Mouse (Mus musculus) myocyte (in vitro differentiated cells): ENCODE measurements at regions not wholly inside any gene's neighbourhood (a gene's known extent, or its start where the extent isn't known, plus 50 kb on each side); places are given as distances from the start of the nearest gene placed in this dataset.

Experiments used
- H3K27me3 ChIP-seq: one replicate; pipeline ENCODE4 v1.6.1; 2011; ENCODE audit not compliant: control insufficient read depth, insufficient read depth, insufficient read length
- H3K36me3 ChIP-seq: one replicate; pipeline ENCODE4 v1.6.1; 2011; ENCODE audit not compliant: control insufficient read depth, insufficient read depth
- H3K4me2 ChIP-seq: one replicate; pipeline ENCODE4 v1.6.1; 2011; ENCODE audit warnings: low read depth, control low read depth
- H3K4me3 ChIP-seq: one replicate; pipeline ENCODE4 v1.5.1; 2011; ENCODE audit warnings: mild to moderate bottlenecking, control low read depth, moderate library complexity
- H3K79me2 ChIP-seq: one replicate; pipeline ENCODE4 v1.6.1; 2011; ENCODE audit not compliant: control insufficient read depth, insufficient read depth
- H3ac ChIP-seq: one replicate; pipeline ENCODE4 v1.6.1; 2011; ENCODE audit not compliant: control insufficient read depth, insufficient read length
- CEBPB ChIP-seq: IDR thresholded peaks from 2 replicates; pipeline ENCODE4 v1.6.1; 2011; ENCODE audit warnings: mild to moderate bottlenecking, moderate library complexity; ENCODE audit not compliant: poor library complexity, insufficient read depth, severe bottlenecking
- E2F4 ChIP-seq: IDR thresholded peaks from one replicate; pipeline ENCODE4 v1.6.1; 2011; ENCODE audit warnings: mild to moderate bottlenecking, control low read depth, moderate library complexity; ENCODE audit not compliant: insufficient read depth
- MAX ChIP-seq: IDR thresholded peaks from one replicate; pipeline ENCODE4 v1.6.1; 2011; ENCODE audit warnings: low read depth, mild to moderate bottlenecking, control low read depth
- MYOD1 ChIP-seq, 3 experiments: IDR thresholded peaks; one replicate each; pipeline ENCODE4 v1.6.1; 2011; ENCODE audit warnings: control low read depth in 2 of 3, low read depth in 2 of 3, mild to moderate bottlenecking in 2 of 3, moderate library complexity in 1 of 3; ENCODE audit not compliant: insufficient read length in 2 of 3, control insufficient read depth in 1 of 3
- MYOG ChIP-seq, 3 experiments: IDR thresholded peaks; one replicate each; pipeline ENCODE4 v1.6.1; 2011; ENCODE audit warnings: control low read depth in 2 of 3, low read depth in 2 of 3, mild to moderate bottlenecking in 2 of 3; ENCODE audit not compliant: insufficient read length in 2 of 3, control insufficient read depth in 1 of 3, insufficient read depth in 1 of 3
- POLR2A ChIP-seq: IDR thresholded peaks from one replicate; pipeline ENCODE4 v1.6.1; 2011; ENCODE audit warnings: low read depth, mild to moderate bottlenecking, control low read depth, moderate library complexity; ENCODE audit not compliant: insufficient read length
- POLR2AphosphoS2 ChIP-seq: IDR thresholded peaks from one replicate; pipeline ENCODE4 v1.6.1; 2011; ENCODE audit warnings: low read depth, control low read depth; ENCODE audit not compliant: insufficient read length
- REST ChIP-seq: IDR thresholded peaks from one replicate; pipeline ENCODE4 v1.6.1; 2011; ENCODE audit warnings: mild to moderate bottlenecking, control low read depth, moderate library complexity; ENCODE audit not compliant: insufficient read depth, insufficient read length
- SRF ChIP-seq: IDR thresholded peaks from one replicate; pipeline ENCODE4 v1.6.1; 2011; ENCODE audit warnings: low read depth; ENCODE audit not compliant: control insufficient read depth, insufficient read length
- TCF12 ChIP-seq: IDR thresholded peaks from one replicate; pipeline ENCODE4 v1.6.1; 2011; ENCODE audit warnings: mild to moderate bottlenecking, control low read depth; ENCODE audit not compliant: poor library complexity, insufficient read depth, severe bottlenecking
- TCF3 ChIP-seq: IDR thresholded peaks from one replicate; pipeline ENCODE4 v1.6.1; 2011; ENCODE audit warnings: low read depth, control low read depth; ENCODE audit not compliant: insufficient read length
- USF1 ChIP-seq: IDR thresholded peaks from one replicate; pipeline ENCODE4 v1.6.1; 2011; ENCODE audit warnings: low read depth, mild to moderate bottlenecking, control low read depth, moderate library complexity

- H3ac ChIP-seq = no peak overlapping the region
- no peaks in the 10 kb centered on the region for H3K79me2 ChIP-seq
- TF ChIP-seq SRF = no peak
- no peak for TF ChIP-seq TCF3
- TF ChIP-seq CEBPB = no peak
- TF ChIP-seq MYOD1 (IDR thresholded peaks at IDR 0.05; ENCODE audit: control insufficient read depth in 1 of 3, insufficient read length in 2 of 3, low read depth in 2 of 3) = no peak
- no peak for TF ChIP-seq POLR2A
- TF ChIP-seq MAX = no peak
- TF ChIP-seq TCF12 = no peak
- TF ChIP-seq USF1 = no peak
- no peak overlapping the region for H3K4me3 ChIP-seq
- H3K27me3 ChIP-seq = peaks cover 33% of the 10 kb centered on the region
- no peaks in the 10 kb centered on the region for H3K36me3 ChIP-seq
- H3K4me2 ChIP-seq = no peak overlapping the region
Observed at GRCm38 (mm10) chr1:89252528-89252927, 182.3 kb downstream of the Sh3bp4 start.

GRCm38 (mm10) chr1:89257945-89258344 is 187.7 kb downstream of the Sh3bp4 start:
- TF ChIP-seq E2F4 = no peak
- TF ChIP-seq MYOG (IDR thresholded peaks at IDR 0.05; ENCODE audit: control insufficient read depth in 1 of 3, insufficient read depth in 1 of 3, insufficient read length in 2 of 3, low read depth in 2 of 3) = no peak
- TF ChIP-seq MYOD1 (IDR thresholded peaks at IDR 0.05; ENCODE audit: control insufficient read depth in 1 of 3, insufficient read length in 2 of 3, low read depth in 2 of 3) = no peak
- TF ChIP-seq TCF12 = no peak
- no peak for TF ChIP-seq TCF3
- no peak for TF ChIP-seq CEBPB
- TF ChIP-seq POLR2A = no peak
- no peak for TF ChIP-seq REST
- Histone ChIP-seq H3K36me3 (no peaks in the 10 kb centered on the region), H3K27me3 (peaks cover 57% of the 10 kb centered on the region), H3K79me2 (no peaks in the 10 kb centered on the region), H3ac (no peak overlapping the region), H3K4me3 (no peak overlapping the region), H3K4me2 (no peak overlapping the region)

DNA sequence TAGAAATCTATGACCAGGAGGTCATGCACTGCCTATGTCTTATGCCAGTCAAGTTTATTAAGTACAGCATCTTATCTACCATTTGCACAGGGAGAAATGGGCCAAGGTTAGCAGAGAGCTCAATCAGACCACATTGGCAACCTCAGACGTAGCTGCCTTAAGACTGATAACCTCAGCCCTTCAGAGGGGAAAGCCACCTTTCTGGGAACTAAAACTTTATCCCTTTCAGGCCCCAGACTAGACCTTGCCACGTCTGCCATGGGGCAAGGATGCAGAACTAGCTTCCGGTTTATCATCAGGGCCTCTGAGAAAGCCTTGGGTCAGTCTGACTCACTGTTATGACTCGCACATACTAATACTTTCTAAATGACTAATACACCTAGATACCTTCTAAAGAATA is 188.8 kb upstream of the Agap1 start:
- H3K4me3 ChIP-seq = no peak overlapping the region
- no peak overlapping the region for H3K4me2 ChIP-seq
- H3K27me3 ChIP-seq = peaks cover 5% of the 10 kb centered on the region
- H3K79me2 ChIP-seq = no peaks in the 10 kb centered on the region
- no peak for TF ChIP-seq SRF
- TF ChIP-seq MYOD1 (IDR thresholded peaks at IDR 0.05; ENCODE audit: control insufficient read depth in 1 of 3, insufficient read length in 2 of 3, low read depth in 2 of 3) = no peak
- TF ChIP-seq POLR2AphosphoS2 = no peak
- TF ChIP-seq CEBPB = no peak
- no peak for TF ChIP-seq TCF12
- TF ChIP-seq E2F4 = no peak
- no peak for TF ChIP-seq MAX
- TF ChIP-seq TCF3 = no peak
- no peak for TF ChIP-seq USF1
- TF ChIP-seq REST = no peak
- TF ChIP-seq MYOG (IDR thresholded peaks at IDR 0.05; ENCODE audit: control insufficient read depth in 1 of 3, insufficient read depth in 1 of 3, insufficient read length in 2 of 3, low read depth in 2 of 3) = no peak
- TF ChIP-seq POLR2A = no peak
- no peaks in the 10 kb centered on the region for H3K36me3 ChIP-seq
- no peak overlapping the region for H3ac ChIP-seq

- no peak overlapping the region for H3ac ChIP-seq
- no peaks in the 10 kb centered on the region for H3K36me3 ChIP-seq
- TF ChIP-seq MAX (no peak), MYOD1 (IDR thresholded peaks at IDR 0.05; ENCODE audit: control insufficient read depth in 1 of 3, insufficient read length in 2 of 3, low read depth in 2 of 3) (no peak), POLR2A (no peak)
- no peak overlapping the region for H3K4me3 ChIP-seq
- H3K27me3 ChIP-seq = peaks cover 5% of the 10 kb centered on the region
- no peak overlapping the region for H3K4me2 ChIP-seq
- H3K79me2 ChIP-seq = no peaks in the 10 kb centered on the region
Observed at GRCm38 (mm10) chr1:89268806-89269205, 185.8 kb upstream of the Agap1 start.

- H3K36me3 ChIP-seq = no peaks in the 10 kb centered on the region
- H3K4me2 ChIP-seq = no peak overlapping the region
- TF ChIP-seq POLR2A (no peak), MAX (no peak), REST (no peak), E2F4 (no peak), MYOD1 (IDR thresholded peaks at IDR 0.05; ENCODE audit: control insufficient read depth in 1 of 3, insufficient read length in 2 of 3, low read depth in 2 of 3) (no peak), CEBPB (no peak), POLR2AphosphoS2 (no peak), TCF12 (no peak), USF1 (no peak), TCF3 (no peak), MYOG (IDR thresholded peaks at IDR 0.05; ENCODE audit: control insufficient read depth in 1 of 3, insufficient read depth in 1 of 3, insufficient read length in 2 of 3, low read depth in 2 of 3) (no peak), SRF (no peak)
- no peak overlapping the region for H3K4me3 ChIP-seq
- no peaks in the 10 kb centered on the region for H3K79me2 ChIP-seq
- no peak overlapping the region for H3ac ChIP-seq
- H3K27me3 ChIP-seq = peaks cover 6% of the 10 kb centered on the region
Observed at GRCm38 (mm10) chr1:89271743-89272142, 182.9 kb upstream of the Agap1 start.
